Mouse (Mus musculus): ENCODE measurements around the gene Kmt2d.

DNA sequence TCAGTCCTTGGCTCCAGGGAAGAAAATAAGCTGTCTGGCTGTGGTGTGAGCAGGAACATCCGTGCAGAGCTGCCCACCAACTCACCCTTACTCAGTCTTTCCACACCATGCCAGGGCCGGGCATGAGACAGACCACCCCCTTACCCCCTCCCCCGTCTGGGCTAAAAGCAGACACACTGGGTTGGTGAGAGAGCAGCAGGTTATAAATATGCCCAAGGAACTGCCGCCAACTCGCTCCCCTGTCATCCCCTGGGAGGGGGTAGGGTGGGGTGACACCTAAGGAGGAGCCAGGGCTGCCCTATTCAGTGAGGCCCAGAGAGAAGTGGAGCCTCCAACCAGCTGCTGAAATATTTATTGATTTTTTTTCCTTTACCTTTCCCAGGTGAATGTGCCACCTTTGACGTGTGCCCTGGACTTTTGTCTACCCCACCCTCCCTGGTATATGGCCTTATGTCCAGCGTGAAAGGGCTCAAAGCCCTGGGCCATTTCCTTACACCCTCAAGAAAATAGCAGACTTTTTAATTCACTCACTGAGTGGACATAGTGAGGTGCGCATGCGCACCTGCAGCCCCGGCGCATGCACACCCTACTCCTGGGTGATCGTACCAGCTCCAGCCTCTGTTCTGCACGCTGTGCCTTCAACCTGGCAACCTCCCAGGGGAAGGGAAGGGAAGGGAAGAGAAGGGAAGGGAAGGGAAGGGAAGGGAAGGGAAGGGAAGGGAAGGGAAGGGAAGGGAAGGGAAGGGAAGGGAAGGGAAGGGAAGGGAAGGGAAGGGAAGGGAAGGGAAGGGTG is 74.0 kb downstream of the Kmt2d start:
- TF ChIP-seq CTCF (IDR thresholded peaks at IDR 0.05; ENCODE audit: low read depth) (no peak), EP300 (IDR thresholded peaks at IDR 0.05; ENCODE audit: low read depth) (no peak)
